Comparison of ENCODE assay signal across 8 mouse cellular contexts in genomic region chr19:43584788-43585187, GRCm38 (mm10). TPM values are rescaled to one million over a fixed set of nuclear protein-coding genes. Genes with fewer than 3 reads are reported as not detected.
DNase-seq lines count a peak whose midpoint lies in the region; ATAC-seq and TF ChIP-seq lines count a peak whose summit lies in the region.

No protein-coding gene starts in this region.

- no peak for TF ChIP-seq CTCF in thymus, adult 2 months (IDR thresholded peaks at IDR 0.05; ENCODE audit: borderline replicate concordance, control insufficient read depth, extremely low read depth, insufficient read depth, low read length, poor library complexity)

- H3K4me1 ChIP-seq in thymus, adult 2 months (replicated peaks; ENCODE audit: control insufficient read depth, insufficient read depth, low read length) = no peaks in the 10 kb centered on the region
- H3K4me1 ChIP-seq in heart, embryonic 16.5 days (ENCODE audit: control insufficient read depth, insufficient read depth, low read length) = peaks cover 8% of the 10 kb centered on the region
- peaks cover 6% of the 10 kb centered on the region for H3K4me1 ChIP-seq in limb, embryonic 13.5 days
- no peaks in the 10 kb centered on the region for H3K4me1 ChIP-seq in neural tube, embryonic 11.5 days (ENCODE audit: control insufficient read depth, insufficient read depth, low read length)

- H3K27me3 ChIP-seq in thymus, adult 2 months (ENCODE audit: control insufficient read depth, insufficient read depth, low read length) = no peaks in the 10 kb centered on the region
- H3K27me3 ChIP-seq in heart, embryonic 16.5 days (ENCODE audit: control insufficient read depth, insufficient read depth, low read length) = peaks cover 60% of the 10 kb centered on the region
- peaks cover 95% of the 10 kb centered on the region for H3K27me3 ChIP-seq in limb, embryonic 13.5 days
- peaks cover 52% of the 10 kb centered on the region for H3K27me3 ChIP-seq in neural tube, embryonic 11.5 days (ENCODE audit: control insufficient read depth, insufficient read depth, low read length)

- H3K9ac ChIP-seq in heart, embryonic 16.5 days (ENCODE audit: low read length) = no peak overlapping the region
- no peak overlapping the region for H3K9ac ChIP-seq in limb, embryonic 13.5 days
- H3K9ac ChIP-seq in neural tube, embryonic 11.5 days (ENCODE audit: low read length) = no peak overlapping the region

- TF ChIP-seq POLR2A in thymus, adult 2 months (IDR thresholded peaks at IDR 0.05; ENCODE audit: control insufficient read depth, extremely low read depth, insufficient read depth, low read length, poor library complexity) = no peak

- 21% methylated on average over 13 of the region's 13 CpGs for WGBS in thymus, adult 2 months
- 2% methylated on average over 13 of the region's 13 CpGs for WGBS in heart, embryonic 16.5 days
- 3% methylated on average over 13 of the region's 13 CpGs for WGBS in limb, embryonic 13.5 days
- 3% methylated on average over 13 of the region's 13 CpGs for WGBS in neural tube, embryonic 11.5 days

- ATAC-seq in heart, embryonic 16.5 days (replicated peaks; ENCODE audit: extremely low read depth, insufficient read depth, low FRiP score) = no peak
- no peak for ATAC-seq in limb, embryonic 13.5 days (ENCODE audit: low FRiP score, low read depth)
- no peak for ATAC-seq in neural tube, embryonic 11.5 days (ENCODE audit: insufficient read depth, low FRiP score, low TSS enrichment)
- ATAC-seq in activated CD4-positive, CD25-positive, alpha-beta regulatory T cell, adult 4 months = no peak

- H3K4me2 ChIP-seq in heart, embryonic 16.5 days (ENCODE audit: low read depth, low read length) = peak overlapping the region; percentile 55
- H3K4me2 ChIP-seq in limb, embryonic 13.5 days (replicated peaks) = peak overlapping the region; percentile 52
- H3K4me2 ChIP-seq in neural tube, embryonic 11.5 days (ENCODE audit: low read depth) = no peak overlapping the region

- H3K27ac ChIP-seq in thymus, adult 2 months (ENCODE audit: control insufficient read depth, insufficient read depth, low read length) = no peak overlapping the region
- no peak overlapping the region for H3K27ac ChIP-seq in heart, embryonic 16.5 days (ENCODE audit: low read length)
- no peak overlapping the region for H3K27ac ChIP-seq in limb, embryonic 13.5 days
- H3K27ac ChIP-seq in neural tube, embryonic 11.5 days (ENCODE audit: low read depth, low read length) = no peak overlapping the region

- DNase-seq in thymus, postnatal 14 days = peak; percentile 16
- DNase-seq in thymus, adult 2 months = no peak
- peak; percentile 53 for DNase-seq in neural tube, embryonic 11.5 days (ENCODE audit: low spot score)
- no peak for DNase-seq in right cerebral cortex, postnatal 4 days
- DNase-seq in thymus, adult 18-20 months = no peak

- no peak overlapping the region for H3K4me3 ChIP-seq in thymus, adult 2 months (ENCODE audit: control insufficient read depth, insufficient read depth, low read length)
- H3K4me3 ChIP-seq in heart, embryonic 16.5 days (ENCODE audit: low read length) = peak overlapping the region; percentile 27
- H3K4me3 ChIP-seq in limb, embryonic 13.5 days = peak overlapping the region; percentile 26
- no peak overlapping the region for H3K4me3 ChIP-seq in neural tube, embryonic 11.5 days (ENCODE audit: low read depth, low read length)

- no peaks in the 10 kb centered on the region for H3K36me3 ChIP-seq in thymus, adult 2 months (ENCODE audit: control insufficient read depth, insufficient read depth, low read length)
- no peaks in the 10 kb centered on the region for H3K36me3 ChIP-seq in heart, embryonic 16.5 days (ENCODE audit: control insufficient read depth, insufficient read depth)
- H3K36me3 ChIP-seq in limb, embryonic 13.5 days = no peaks in the 10 kb centered on the region
- no peaks in the 10 kb centered on the region for H3K36me3 ChIP-seq in neural tube, embryonic 11.5 days (ENCODE audit: control insufficient read depth, insufficient read depth, low read length)

- no peaks in the 10 kb centered on the region for H3K9me3 ChIP-seq in heart, embryonic 16.5 days (replicated peaks; ENCODE audit: control insufficient read depth, low read length)
- H3K9me3 ChIP-seq in limb, embryonic 13.5 days = no peaks in the 10 kb centered on the region
- no peaks in the 10 kb centered on the region for H3K9me3 ChIP-seq in neural tube, embryonic 11.5 days (ENCODE audit: control insufficient read depth, low read length)

RNA-seq across cellular contexts. Expression of gene Nkx2-3, which starts 27.3 kb away (rescaled TPM):
- not detected in 2 replicates for polyA plus RNA-seq in thymus, adult 2 months (2012; rRNA removed)
- not detected in 2 replicates for polyA plus RNA-seq in heart, embryonic 16.5 days (2015; fragmentation: Nextera tagmentation; extraction: Ambion mirVana)
- polyA plus RNA-seq in limb, embryonic 13.5 days (2015; fragmentation: Nextera tagmentation; extraction: Ambion mirVana) = not detected in 2 replicates
- polyA plus RNA-seq in neural tube, embryonic 11.5 days (2014; fragmentation: Nextera tagmentation; extraction: Ambion mirVana) = 0.11 and 0.41 TPM in 2 replicates
- not detected for polyA plus RNA-seq in activated CD4-positive, CD25-positive, alpha-beta regulatory T cell, adult 4 months (2017; shearing (Covaris generic))

Comparison
In these comparisons a context has a peak if more than half of its experiments do, and no peak if none do; other contexts are left out.
1. DNase-seq: peak in thymus, postnatal 14 days (single experiment) and neural tube, embryonic 11.5 days (single experiment); none in thymus, adult 2 months (single experiment), right cerebral cortex, postnatal 4 days (single experiment) and thymus, adult 18-20 months (0 of 2).
2. H3K4me3 ChIP-seq: peak in heart, embryonic 16.5 days (single experiment) and limb, embryonic 13.5 days (single experiment); none in thymus, adult 2 months (single experiment) and neural tube, embryonic 11.5 days (single experiment).